Mouse (Mus musculus) c-Kit-positive CD71-positive TER-119-negative erythroid progenitor cells, embryonic 14.5 days (primary cell): ENCODE data around the gene Prrt3.

ENCODE experiments used
- DNase-seq: peaks from one replicate; pipeline ENCODE4 v3.0.0-alpha.2; 2013; ENCODE audit warnings: low read depth

Gene Prrt3

GRCm38 (mm10) chr6:113489410-113489809, 12.3 kb downstream of the Prrt3 start:
- DNase-seq: no peak

- no peak for DNase-seq
Observed at GRCm38 (mm10) chr6:113487125-113487576, 14.6 kb downstream of the Prrt3 start.

DNA sequence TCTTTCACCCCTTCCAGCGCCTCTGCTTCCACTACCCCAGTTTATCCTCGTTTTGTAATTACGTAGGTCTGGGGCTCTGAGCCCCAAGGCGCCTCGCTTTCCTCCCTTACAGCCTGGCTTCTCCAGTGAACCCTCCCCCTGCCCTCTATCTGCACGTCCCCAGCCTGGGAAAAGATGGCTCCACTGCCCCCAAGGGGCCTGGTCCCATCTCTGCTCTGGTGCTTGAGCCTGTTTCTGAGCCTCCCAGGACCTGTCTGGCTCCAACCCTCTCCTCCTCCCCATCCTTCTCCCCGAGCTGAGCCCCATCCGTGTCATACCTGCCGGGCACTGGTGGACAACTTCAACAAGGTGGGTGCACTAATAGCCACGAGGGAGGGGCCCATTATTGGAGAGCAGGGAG, 18.0 kb downstream of the Prrt3 start:
- no peak for DNase-seq

DNA sequence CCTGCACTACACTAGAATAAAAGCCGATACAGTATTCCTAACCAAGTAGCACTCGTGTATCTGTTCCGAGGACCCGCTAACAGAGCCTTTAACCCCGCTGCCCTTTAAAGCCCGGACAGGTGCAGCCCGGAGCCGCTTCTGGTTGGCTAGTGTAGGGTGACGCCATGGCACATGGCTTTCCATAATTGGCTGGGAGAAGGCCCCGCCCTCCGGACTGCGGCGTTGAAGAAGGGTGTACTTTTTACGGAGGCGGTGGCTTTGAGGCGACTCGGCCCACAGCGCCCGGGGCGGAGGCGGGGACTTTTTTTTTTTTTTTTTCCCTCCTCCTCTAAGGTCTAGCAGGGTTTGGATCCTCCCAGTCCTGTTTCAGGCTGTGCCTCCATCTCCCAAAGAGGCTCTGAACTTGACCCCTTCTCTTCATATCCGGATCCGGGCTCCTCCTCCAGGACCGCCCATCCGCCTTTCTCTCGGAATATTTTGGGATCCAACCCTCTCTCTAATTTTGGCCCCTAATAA, 18.6 kb downstream of the Prrt3 start, which contains the start of gene Creld1:
Gene Creld1, plus strand, starts transcription at position 198 of the 516 bp plus-strand sequence.
- peak; percentile 98 for DNase-seq

DNA sequence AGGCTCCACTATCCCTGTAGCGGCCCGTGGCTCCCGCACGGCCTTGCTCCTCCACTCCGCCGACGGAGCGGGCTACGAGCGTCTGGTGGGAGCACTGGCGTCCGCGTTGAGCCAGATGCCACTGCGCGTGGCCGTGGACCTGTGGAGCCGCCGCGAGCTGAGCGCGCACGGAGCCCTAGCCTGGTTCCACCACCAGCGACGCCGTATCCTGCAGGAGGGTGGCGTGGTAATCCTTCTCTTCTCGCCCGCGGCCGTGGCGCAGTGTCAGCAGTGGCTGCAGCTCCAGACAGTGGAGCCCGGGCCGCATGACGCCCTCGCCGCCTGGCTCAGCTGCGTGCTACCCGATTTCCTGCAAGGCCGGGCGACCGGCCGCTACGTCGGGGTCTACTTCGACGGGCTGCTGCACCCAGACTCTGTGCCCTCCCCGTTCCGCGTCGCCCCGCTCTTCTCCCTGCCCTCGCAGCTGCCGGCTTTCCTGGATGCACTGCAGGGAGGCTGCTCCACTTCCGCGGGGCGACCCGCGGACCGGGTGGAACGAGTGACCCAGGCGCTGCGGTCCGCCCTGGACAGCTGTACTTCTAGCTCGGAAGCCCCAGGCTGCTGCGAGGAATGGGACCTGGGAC, 19.1 kb downstream of the Prrt3 start:
- DNase-seq: no peak

- DNase-seq: no peak
Observed at GRCm38 (mm10) chr6:113480555-113481373, 21.0 kb downstream of the Prrt3 start.

- no peak for DNase-seq
Observed at GRCm38 (mm10) chr6:113478906-113479305, 22.8 kb downstream of the Prrt3 start.

GRCm38 (mm10) chr6:113477353-113477752, 24.4 kb downstream of the Prrt3 start:
- no peak for DNase-seq

DNA sequence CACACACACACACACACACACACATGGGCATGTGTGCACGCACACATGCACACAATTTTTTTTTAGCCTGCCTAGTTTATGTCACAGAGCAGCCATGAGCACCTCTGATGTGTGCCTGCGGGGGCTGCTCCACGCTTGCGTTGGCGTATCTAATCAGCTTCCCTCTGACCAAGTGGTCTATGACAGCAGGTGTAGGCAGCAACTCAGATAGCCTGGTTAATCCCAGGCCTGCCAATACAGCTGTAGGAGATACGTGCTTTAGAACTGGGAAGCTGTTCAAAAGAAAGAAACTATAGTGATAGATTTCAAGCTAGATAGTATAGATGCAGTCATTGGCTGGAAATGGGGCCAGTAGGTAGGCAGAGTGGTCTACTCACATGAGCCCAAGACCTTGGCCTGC, 28.0 kb downstream of the Prrt3 start:
- DNase-seq: no peak

- DNase-seq: no peak
Observed at GRCm38 (mm10) chr6:113473246-113473645, 28.5 kb downstream of the Prrt3 start.

DNA sequence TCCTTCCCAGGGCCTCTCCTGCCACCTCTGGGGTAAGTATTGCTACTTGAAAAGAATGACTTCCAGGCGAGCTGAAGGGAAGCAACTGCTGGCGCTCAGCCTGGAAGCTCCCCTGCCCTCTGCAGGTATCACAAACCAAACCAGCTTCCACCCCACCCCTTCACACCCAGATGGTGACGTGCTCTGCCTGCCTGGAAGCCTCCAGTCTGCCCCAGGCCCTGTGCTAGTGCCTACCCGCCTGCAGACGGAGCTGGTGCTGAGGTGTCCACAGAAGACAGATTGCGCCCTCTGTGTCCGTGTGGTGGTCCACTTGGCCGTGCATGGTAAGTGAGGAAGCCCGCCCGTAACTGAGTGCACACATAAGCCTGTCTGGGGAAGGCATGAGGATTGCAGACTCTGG, 29.7 kb downstream of the Prrt3 start:
- no peak for DNase-seq

- DNase-seq: no peak
Observed at GRCm38 (mm10) chr6:113471297-113471936, 30.3 kb downstream of the Prrt3 start, which contains the start of gene Il17rc. Il17rc (plus strand) TSS chr6:113471427.

DNA sequence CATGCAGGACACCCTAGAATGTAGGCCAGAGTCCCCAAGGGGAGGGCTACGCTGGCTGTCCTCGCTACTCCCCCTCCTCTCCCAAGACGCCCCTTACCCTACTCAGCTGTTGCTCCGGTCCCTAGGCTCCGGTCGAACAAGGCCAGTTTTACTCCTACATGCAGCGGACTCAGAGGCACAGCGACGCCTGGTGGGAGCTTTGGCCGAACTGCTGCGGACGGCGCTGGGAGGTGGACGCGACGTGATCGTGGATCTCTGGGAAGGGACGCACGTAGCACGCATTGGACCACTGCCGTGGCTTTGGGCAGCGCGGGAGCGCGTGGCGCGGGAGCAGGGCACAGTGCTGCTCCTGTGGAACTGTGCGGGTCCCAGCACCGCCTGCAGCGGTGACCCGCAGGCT, 32.3 kb downstream of the Prrt3 start:
- DNase-seq: no peak

DNA sequence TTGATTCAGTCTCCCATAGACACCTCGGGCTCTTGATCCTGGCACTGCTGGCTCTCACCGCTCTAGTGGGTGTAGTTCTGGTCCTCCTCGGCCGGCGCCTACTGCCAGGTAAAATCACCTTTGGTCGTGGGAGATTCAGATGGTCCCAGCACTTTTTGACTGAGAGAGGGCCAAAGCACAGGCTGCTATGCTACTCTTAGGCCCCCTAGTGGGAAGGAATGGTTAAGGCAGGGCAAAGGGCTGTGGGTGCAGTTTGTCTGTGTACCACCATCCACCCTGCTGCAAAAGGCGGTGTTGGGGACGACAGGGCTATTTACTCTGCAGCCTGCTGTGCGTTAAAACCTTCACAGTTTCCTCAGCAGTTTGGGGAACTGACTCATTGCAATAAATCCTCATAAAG, 32.7 kb downstream of the Prrt3 start:
- peak; percentile 53 for DNase-seq

- no peak for DNase-seq
Observed at GRCm38 (mm10) chr6:113468512-113468911, 33.2 kb downstream of the Prrt3 start.

- no peak for DNase-seq
Observed at GRCm38 (mm10) chr6:113465602-113466001, 36.1 kb downstream of the Prrt3 start.

- no peak for DNase-seq
Observed at GRCm38 (mm10) chr6:113464040-113464439, 37.7 kb downstream of the Prrt3 start.

DNA sequence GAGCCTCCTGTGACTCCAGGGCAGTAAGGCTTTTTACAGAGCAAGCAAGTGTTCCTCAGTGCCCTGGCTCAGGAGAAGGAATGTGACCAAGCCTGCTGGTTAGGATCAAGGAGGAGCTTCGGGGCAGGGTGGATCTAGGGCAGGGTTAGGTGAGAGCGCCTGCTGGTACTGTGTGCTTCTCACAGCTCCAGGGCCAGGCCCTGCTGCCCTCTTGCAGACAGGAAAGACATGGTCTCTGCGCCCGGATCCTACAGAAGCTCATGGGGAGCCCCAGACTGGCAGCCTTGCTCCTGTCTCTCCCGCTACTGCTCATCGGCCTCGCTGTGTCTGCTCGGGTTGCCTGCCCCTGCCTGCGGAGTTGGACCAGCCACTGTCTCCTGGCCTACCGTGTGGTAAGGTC, 43.1 kb downstream of the Prrt3 start:
- DNase-seq: no peak

GRCm38 (mm10) chr6:113457952-113458534, 43.7 kb downstream of the Prrt3 start, which contains the start of gene Il17re:
Il17re (plus strand) TSS chr6:113458484.
- DNase-seq: no peak

GRCm38 (mm10) chr6:113455007-113455406, 46.7 kb downstream of the Prrt3 start:
- DNase-seq: no peak

DNA sequence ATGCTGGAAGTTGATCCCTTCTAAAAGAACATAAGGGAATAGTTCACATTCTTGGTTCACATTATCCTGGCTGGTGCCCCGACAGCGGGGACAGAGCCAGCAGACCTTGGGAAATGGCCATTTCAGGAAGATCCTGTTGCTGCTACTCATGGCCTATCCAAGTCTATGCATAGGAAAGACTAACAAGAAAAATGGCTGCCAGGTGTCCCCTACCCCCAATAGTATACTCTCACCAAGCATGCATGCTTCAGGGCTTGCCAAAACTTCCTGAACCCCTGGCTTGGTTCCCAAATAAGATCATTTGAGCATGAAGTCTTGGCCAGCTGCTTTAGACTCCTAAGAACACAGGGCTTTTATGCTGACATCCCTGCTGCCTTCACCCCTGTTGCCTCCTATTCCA, 49.9 kb downstream of the Prrt3 start:
- DNase-seq: no peak

- DNase-seq: no peak
Observed at GRCm38 (mm10) chr6:113447639-113448038, 54.1 kb downstream of the Prrt3 start.
